Mouse (Mus musculus) kidney, embryonic 16.5 days (tissue): Measurements from ENCODE around the gene Mapk11. TPM values are rescaled to one million over a fixed set of nuclear protein-coding genes. Genes with fewer than 3 reads are reported as not detected.

Source experiments
- ATAC-seq: fragments of 200-750 bp; cut with Nextera tagmentation; 2 replicates; pipeline ENCODE4 v1.8.0; 2017; ENCODE audit warnings: moderate TSS enrichment; ENCODE audit not compliant: low FRiP score, low TSS enrichment
- H3K27ac ChIP-seq: fragments of 300-500 bp; sonication (generic); 2 replicates; pipeline ENCODE4 v1.5.1; 2014; ENCODE audit warnings: low read length
- H3K27me3 ChIP-seq: fragments of 300-500 bp; sonication (generic); 2 replicates; pipeline ENCODE4 v1.6.1; 2014; ENCODE audit warnings: low read length, control low read depth, mixed read lengths; ENCODE audit not compliant: insufficient read depth
- H3K36me3 ChIP-seq: fragments of 300-500 bp; sonication (generic); 2 replicates; pipeline ENCODE4 v1.6.1; 2014; ENCODE audit warnings: low read length, control low read depth, mixed read lengths; ENCODE audit not compliant: insufficient read depth
- H3K4me1 ChIP-seq: fragments of 300-500 bp; sonication (generic); 2 replicates; pipeline ENCODE4 v1.6.1; 2014; ENCODE audit warnings: low read length, control low read depth, mixed read lengths; ENCODE audit not compliant: insufficient read depth
- H3K4me2 ChIP-seq: fragments of 300-500 bp; sonication (generic); replicated peaks from 2 replicates; pipeline ENCODE4 v1.6.1; 2014; ENCODE audit warnings: low read depth, low read length
- H3K4me3 ChIP-seq: fragments of 300-500 bp; sonication (generic); 2 replicates; pipeline ENCODE4 v1.5.1; 2014; ENCODE audit warnings: mild to moderate bottlenecking, low read length
- H3K9ac ChIP-seq: fragments of 300-500 bp; sonication (generic); replicated peaks from 2 replicates; pipeline ENCODE4 v1.6.1; 2014; ENCODE audit warnings: low read length
- H3K9me3 ChIP-seq: fragments of 300-500 bp; sonication (generic); 2 replicates; pipeline ENCODE4 v1.6.1; 2016; ENCODE audit warnings: low read length, control low read depth
- WGBS: fragments of 180-500 bp; shearing (Covaris S2); extraction: QIAGEN DNeasy Blood & Tissue Kit; methylation state at CpG from one replicate; pipeline ENCODE4 v1.1.7; 2014; 5-methylcytosine and 5-hydroxymethylcytosine counted together
- polyA plus RNA-seq: library from polyadenylated mRNA; unstranded; fragments of >200 nt; fragmentation: Nextera tagmentation; extraction: Ambion mirVana; gene quantifications from 2 replicates; pipeline ENCODE4 v1.2.1, GENCODE M21; 2015

Gene Mapk11
- polyA plus RNA-seq, 1 experiment from 2014 or later = 16.0 TPM

GRCm38 (mm10) chr15:89181561-89182270 is 32.3 kb upstream of the Mapk11 start:
- peaks cover 46% of the 10 kb centered on the region for H3K4me1 ChIP-seq
- ATAC-seq = no peak

GRCm38 (mm10) chr15:89180571-89181229 is 31.3 kb upstream of the Mapk11 start, which contains the start of gene Plxnb2:
Gene Plxnb2, minus strand, starts transcription at chr15:89180788.
- Histone ChIP-seq H3K27ac (peak within 1 kb of the TSS; percentile 93), H3K4me3 (peak within 1 kb of the TSS; percentile 81), H3K4me1 (peaks cover 56% of the 10 kb centered on the region), H3K4me2 (peak within 1 kb of the TSS; percentile 78), H3K27me3 (no peaks in the 10 kb centered on the region), H3K36me3 (no peaks in the 10 kb centered on the region), H3K9ac (peak within 1 kb of the TSS; percentile 94), H3K9me3 (no peaks in the 10 kb centered on the region)
- WGBS = under 1% methylated on average over 65 of the region's 72 CpGs
- peak; percentile 85 for ATAC-seq

More at GRCm38 (mm10) chr15:89181561-89182270, 32.3 kb upstream of the Mapk11 start:
- Histone ChIP-seq H3K27me3 (no peaks in the 10 kb centered on the region), H3K9me3 (no peaks in the 10 kb centered on the region), H3K27ac (peak overlapping the region; percentile 51; the same call in 1 of the 2 replicates), H3K36me3 (no peaks in the 10 kb centered on the region), H3K4me3 (peak overlapping the region; percentile 81; the same call in 1 of the 2 replicates), H3K4me2 (peak overlapping the region; percentile 78), H3K9ac (no peak overlapping the region)
- 66% methylated on average over 10 of the region's 10 CpGs for WGBS

GRCm38 (mm10) chr15:89180081-89180541 is 30.7 kb upstream of the Mapk11 start:
- ATAC-seq = peak; percentile 1; the same call in 1 of the 2 replicates
- peak overlapping the region; percentile 94 for H3K9ac ChIP-seq
- WGBS = under 1% methylated on average over 26 of the region's 26 CpGs
- peaks cover 62% of the 10 kb centered on the region for H3K4me1 ChIP-seq
- H3K36me3 ChIP-seq = no peaks in the 10 kb centered on the region
- H3K4me2 ChIP-seq = peak overlapping the region; percentile 78
- peak overlapping the region; percentile 81 for H3K4me3 ChIP-seq
- H3K27me3 ChIP-seq = no peaks in the 10 kb centered on the region
- H3K27ac ChIP-seq = peak overlapping the region; percentile 93
- no peaks in the 10 kb centered on the region for H3K9me3 ChIP-seq

- H3K36me3 ChIP-seq = no peaks in the 10 kb centered on the region
- H3K27me3 ChIP-seq = no peaks in the 10 kb centered on the region
- no peaks in the 10 kb centered on the region for H3K9me3 ChIP-seq
- H3K9ac ChIP-seq = peak overlapping the region; percentile 94
- peak overlapping the region; percentile 93 for H3K27ac ChIP-seq
- peak overlapping the region; percentile 78 for H3K4me2 ChIP-seq
- H3K4me1 ChIP-seq = peaks cover 67% of the 10 kb centered on the region
- H3K4me3 ChIP-seq = peak overlapping the region; percentile 81
- no peak for ATAC-seq
- 1% methylated on average over 6 of the region's 6 CpGs for WGBS
These were observed 30.2 kb upstream of the Mapk11 start for GRCm38 (mm10) chr15:89179630-89179964.

DNA sequence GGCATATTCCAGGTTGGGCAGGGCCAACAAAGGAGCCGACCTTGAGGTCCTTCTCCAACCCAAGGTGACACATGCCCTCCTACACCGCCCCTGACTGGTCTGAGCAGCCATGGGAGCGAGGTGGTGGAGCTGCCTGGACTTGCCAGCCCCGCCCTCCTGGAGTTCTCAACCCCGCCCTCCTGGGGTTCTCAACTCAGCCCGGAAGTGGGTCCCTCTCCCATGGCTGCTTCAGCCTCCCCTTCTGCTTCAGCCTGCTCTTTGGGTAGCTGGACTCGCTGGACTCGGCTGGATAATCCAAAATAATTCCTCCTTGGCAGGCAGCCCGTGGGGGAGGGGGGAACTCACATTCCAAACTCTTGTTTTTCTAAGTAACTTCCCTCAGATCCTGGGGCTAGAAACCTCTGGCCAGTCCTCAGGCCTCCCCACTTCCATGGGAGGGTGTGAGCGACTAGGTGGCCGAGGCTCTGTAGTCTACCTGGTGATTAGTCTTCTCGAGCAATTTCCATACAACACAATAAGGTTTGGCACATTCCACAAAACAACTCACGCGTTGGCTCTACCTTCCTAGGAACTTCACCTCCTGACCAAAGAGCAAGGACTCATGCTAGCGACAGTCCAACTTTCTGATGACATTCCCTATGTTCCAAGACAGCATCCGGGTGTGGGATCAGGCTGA is 29.7 kb upstream of the Mapk11 start:
- Histone ChIP-seq H3K4me1 (peaks cover 73% of the 10 kb centered on the region), H3K9me3 (no peaks in the 10 kb centered on the region), H3K9ac (peak overlapping the region; percentile 94), H3K27ac (peak overlapping the region; percentile 93), H3K36me3 (no peaks in the 10 kb centered on the region), H3K4me3 (peak overlapping the region; percentile 81), H3K27me3 (no peaks in the 10 kb centered on the region), H3K4me2 (peak overlapping the region; percentile 78)
- peak; percentile 79 for ATAC-seq
- 2% methylated on average over 16 of the region's 16 CpGs for WGBS

DNA sequence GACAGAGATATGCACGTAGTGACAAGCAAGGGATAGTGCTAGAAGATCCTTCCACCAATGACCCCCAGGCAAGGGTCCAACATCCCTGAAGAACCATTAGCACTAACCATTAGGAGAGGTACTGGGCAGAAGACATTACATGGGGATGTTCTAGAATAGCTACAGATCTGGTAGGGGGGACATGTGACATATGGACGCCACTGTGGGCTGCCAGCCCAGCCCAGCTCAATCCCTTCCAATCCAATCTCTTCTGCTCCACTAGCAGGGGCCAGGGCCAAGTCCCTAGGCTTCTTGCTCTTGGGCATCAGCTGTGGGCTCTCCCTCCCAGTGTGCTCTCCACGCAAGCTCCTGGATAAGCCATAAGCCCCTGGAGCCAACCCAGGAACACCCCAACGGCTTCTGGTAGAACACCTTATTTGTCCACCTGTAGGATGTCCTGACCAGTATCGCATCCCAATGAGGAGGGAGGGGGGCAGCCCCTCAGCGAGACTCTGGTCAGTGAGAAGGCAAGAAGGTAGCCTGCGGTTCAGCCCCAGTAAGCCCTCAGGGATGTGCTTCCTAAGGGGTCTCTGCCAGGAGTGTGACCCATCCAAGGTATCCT is 28.9 kb upstream of the Mapk11 start:
- Histone ChIP-seq H3K9me3 (no peaks in the 10 kb centered on the region), H3K9ac (peak overlapping the region; percentile 94), H3K36me3 (no peaks in the 10 kb centered on the region), H3K4me1 (peaks cover 79% of the 10 kb centered on the region), H3K27me3 (no peaks in the 10 kb centered on the region), H3K27ac (peak overlapping the region; percentile 93), H3K4me2 (peak overlapping the region; percentile 78), H3K4me3 (peak overlapping the region; percentile 81)
- WGBS = 62% methylated on average over 7 of the region's 7 CpGs
- peak; percentile 2; the same call in 1 of the 2 replicates for ATAC-seq

- no peak for ATAC-seq
- peak overlapping the region; percentile 81; the same call in 1 of the 2 replicates for H3K4me3 ChIP-seq
- 63% methylated on average over 4 of the region's 4 CpGs for WGBS
These were observed 28.3 kb upstream of the Mapk11 start for GRCm38 (mm10) chr15:89177576-89178259.

DNA sequence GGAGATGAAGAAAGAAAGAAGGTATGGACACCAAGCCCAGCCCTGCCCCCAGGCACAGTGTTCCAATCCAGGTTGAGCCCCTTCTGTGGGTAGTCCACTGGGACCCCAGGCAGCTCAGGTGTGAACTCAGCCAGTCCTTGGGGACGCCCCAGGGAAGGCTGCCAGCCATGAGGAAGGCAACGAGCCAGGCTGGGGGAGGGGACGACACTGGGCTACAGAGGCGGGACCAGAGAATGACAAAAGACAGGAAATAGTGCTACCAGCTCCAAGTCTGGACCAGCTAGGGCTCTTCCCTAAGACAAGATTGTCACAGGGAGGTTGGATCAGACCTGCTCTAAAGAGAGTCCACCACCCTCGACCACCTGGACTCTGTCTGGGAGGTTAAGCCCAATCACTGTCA is 27.7 kb upstream of the Mapk11 start:
- Histone ChIP-seq H3K36me3 (no peaks in the 10 kb centered on the region), H3K27ac (peak overlapping the region; percentile 80), H3K9ac (peak overlapping the region; percentile 13; the same call in 1 of the 2 replicates), H3K9me3 (no peaks in the 10 kb centered on the region), H3K4me3 (no peak overlapping the region), H3K4me1 (peaks cover 84% of the 10 kb centered on the region), H3K4me2 (peak overlapping the region; percentile 35), H3K27me3 (no peaks in the 10 kb centered on the region)
- ATAC-seq = no peak
- WGBS = 3% methylated on average over 5 of the region's 5 CpGs

More at GRCm38 (mm10) chr15:89177576-89178259, 28.3 kb upstream of the Mapk11 start:
- H3K4me2 ChIP-seq = peak overlapping the region; percentile 78
- peaks cover 84% of the 10 kb centered on the region for H3K4me1 ChIP-seq
- H3K27me3 ChIP-seq = no peaks in the 10 kb centered on the region
- H3K9me3 ChIP-seq = no peaks in the 10 kb centered on the region
- H3K9ac ChIP-seq = peak overlapping the region; percentile 13; the same call in 1 of the 2 replicates
- no peaks in the 10 kb centered on the region for H3K36me3 ChIP-seq
- H3K27ac ChIP-seq = peak overlapping the region; percentile 93
